Mouse (Mus musculus) midbrain, embryonic 11.5 days (tissue): ENCODE results near the gene Akap2. TPM values are rescaled to one million over a fixed set of nuclear protein-coding genes. Genes with fewer than 3 reads are reported as not detected.

Source experiments
- ATAC-seq: fragments of 200-750 bp; cut with Nextera tagmentation; 2 replicates; pipeline ENCODE4 v1.8.0; 2017; ENCODE audit warnings: moderate TSS enrichment, moderate library complexity; ENCODE audit not compliant: low FRiP score
- DNase-seq: peaks from one replicate; pipeline ENCODE4 v3.0.0; 2015; ENCODE audit warnings: low spot score; ENCODE audit errors: missing footprints
- H3K27ac ChIP-seq: fragments of 300-500 bp; sonication (generic); 2 replicates; pipeline ENCODE4 v1.5.1; 2014; ENCODE audit warnings: low read depth, low read length
- H3K27me3 ChIP-seq: fragments of 300-500 bp; sonication (generic); 2 replicates; pipeline ENCODE4 v1.6.1; 2014; ENCODE audit warnings: mild to moderate bottlenecking, low read length, moderate library complexity, mixed read lengths; ENCODE audit not compliant: control insufficient read depth, insufficient read depth
- H3K36me3 ChIP-seq: fragments of 300-500 bp; sonication (generic); 2 replicates; pipeline ENCODE4 v1.6.1; 2014; ENCODE audit warnings: mild to moderate bottlenecking, low read length, moderate library complexity, mixed read lengths; ENCODE audit not compliant: control insufficient read depth, insufficient read depth
- H3K4me1 ChIP-seq: fragments of 300-500 bp; sonication (generic); 2 replicates; pipeline ENCODE4 v1.6.1; 2014; ENCODE audit warnings: low read length; ENCODE audit not compliant: control insufficient read depth, insufficient read depth
- H3K4me2 ChIP-seq: fragments of 300-500 bp; sonication (generic); 2 replicates; pipeline ENCODE4 v1.6.1; 2014; ENCODE audit warnings: mild to moderate bottlenecking, moderate library complexity
- H3K4me3 ChIP-seq: fragments of 300-500 bp; sonication (generic); 2 replicates; pipeline ENCODE4 v1.5.1; 2014; ENCODE audit warnings: low read depth, low read length
- H3K9ac ChIP-seq: fragments of 300-500 bp; sonication (generic); 2 replicates; pipeline ENCODE4 v1.6.1; 2014; ENCODE audit warnings: low read length
- H3K9me3 ChIP-seq: fragments of 300-500 bp; sonication (generic); 2 replicates; pipeline ENCODE4 v1.6.1; 2016; ENCODE audit warnings: low read length; ENCODE audit not compliant: control insufficient read depth
- WGBS: fragments of 180-500 bp; shearing (Covaris S2); extraction: QIAGEN DNeasy Blood & Tissue Kit; methylation state at CpG from one replicate; pipeline ENCODE4 v1.1.7; 2014; 5-methylcytosine and 5-hydroxymethylcytosine counted together
- polyA plus RNA-seq: library from polyadenylated mRNA; unstranded; fragments of >200 nt; fragmentation: Nextera tagmentation; extraction: Ambion mirVana; gene quantifications from 2 replicates; pipeline ENCODE4 v1.2.1, GENCODE M21; 2014

The Akap2 gene
- polyA plus RNA-seq, 1 experiment from 2014 or later = 17.9 TPM

GRCm38 (mm10) chr4:57804902-57805301, 87.4 kb downstream of the Akap2 start:
- no peak overlapping the region for H3K9ac ChIP-seq
- WGBS = 89% methylated on average over 6 of the region's 6 CpGs
- no peak overlapping the region for H3K4me3 ChIP-seq
- H3K9me3 ChIP-seq = no peaks in the 10 kb centered on the region
- H3K36me3 ChIP-seq = no peaks in the 10 kb centered on the region
- no peak overlapping the region for H3K27ac ChIP-seq
- no peak overlapping the region for H3K4me2 ChIP-seq
- no peak for ATAC-seq
- DNase-seq = no peak
- no peaks in the 10 kb centered on the region for H3K27me3 ChIP-seq
- H3K4me1 ChIP-seq = no peaks in the 10 kb centered on the region

GRCm38 (mm10) chr4:57809449-57809848, 92.0 kb downstream of the Akap2 start:
- 88% methylated on average over 4 of the region's 4 CpGs for WGBS
- H3K4me2 ChIP-seq = no peak overlapping the region
- no peaks in the 10 kb centered on the region for H3K9me3 ChIP-seq
- H3K4me3 ChIP-seq = no peak overlapping the region
- DNase-seq (no peak), ATAC-seq (no peak)
- H3K4me1 ChIP-seq = no peaks in the 10 kb centered on the region
- no peaks in the 10 kb centered on the region for H3K36me3 ChIP-seq
- no peak overlapping the region for H3K27ac ChIP-seq
- no peaks in the 10 kb centered on the region for H3K27me3 ChIP-seq
- no peak overlapping the region for H3K9ac ChIP-seq

GRCm38 (mm10) chr4:57812075-57812474, 94.6 kb downstream of the Akap2 start:
- Histone ChIP-seq H3K36me3 (no peaks in the 10 kb centered on the region), H3K4me1 (no peaks in the 10 kb centered on the region), H3K9ac (no peak overlapping the region), H3K27ac (no peak overlapping the region), H3K4me3 (no peak overlapping the region), H3K9me3 (no peaks in the 10 kb centered on the region), H3K4me2 (no peak overlapping the region), H3K27me3 (no peaks in the 10 kb centered on the region)
- WGBS = 93% methylated on average over 1 of the region's 1 CpGs
- DNase-seq = no peak
- no peak for ATAC-seq

- H3K4me3 ChIP-seq = no peak overlapping the region
- no peak overlapping the region for H3K27ac ChIP-seq
- H3K36me3 ChIP-seq = no peaks in the 10 kb centered on the region
- no peaks in the 10 kb centered on the region for H3K27me3 ChIP-seq
- no peak overlapping the region for H3K4me2 ChIP-seq
- no peaks in the 10 kb centered on the region for H3K4me1 ChIP-seq
- ATAC-seq (no peak), DNase-seq (no peak)
- H3K9me3 ChIP-seq = no peaks in the 10 kb centered on the region
- 66% methylated on average over 7 of the region's 7 CpGs for WGBS
- H3K9ac ChIP-seq = no peak overlapping the region
Measured at GRCm38 (mm10) chr4:57812916-57813575, 95.6 kb downstream of the Akap2 start.

GRCm38 (mm10) chr4:57813576-57813945, 96.1 kb downstream of the Akap2 start:
- Histone ChIP-seq H3K9me3 (no peaks in the 10 kb centered on the region), H3K4me3 (no peak overlapping the region), H3K27ac (no peak overlapping the region), H3K4me1 (no peaks in the 10 kb centered on the region), H3K9ac (no peak overlapping the region), H3K36me3 (no peaks in the 10 kb centered on the region), H3K27me3 (no peaks in the 10 kb centered on the region), H3K4me2 (no peak overlapping the region)
- DNase-seq (no peak), ATAC-seq (no peak)
- WGBS = 91% methylated on average over 4 of the region's 4 CpGs

GRCm38 (mm10) chr4:57815355-57815754, 97.9 kb downstream of the Akap2 start:
- Histone ChIP-seq H3K4me1 (no peaks in the 10 kb centered on the region), H3K27me3 (no peaks in the 10 kb centered on the region), H3K4me3 (no peak overlapping the region), H3K4me2 (no peak overlapping the region), H3K27ac (no peak overlapping the region), H3K9me3 (no peaks in the 10 kb centered on the region; the same call in 1 of the 2 replicates), H3K9ac (no peak overlapping the region), H3K36me3 (no peaks in the 10 kb centered on the region)
- no peak for DNase-seq
- ATAC-seq = no peak
- WGBS = 90% methylated on average over 2 of the region's 2 CpGs

- H3K4me1 ChIP-seq = no peaks in the 10 kb centered on the region
- no peak overlapping the region for H3K27ac ChIP-seq
- no peak overlapping the region for H3K9ac ChIP-seq
- no peak for ATAC-seq
- no peaks in the 10 kb centered on the region; the same call in 1 of the 2 replicates for H3K9me3 ChIP-seq
- H3K4me3 ChIP-seq = no peak overlapping the region
- H3K27me3 ChIP-seq = peaks cover 4% of the 10 kb centered on the region
- DNase-seq = no peak
- 92% methylated on average over 8 of the region's 8 CpGs for WGBS
- H3K36me3 ChIP-seq = no peaks in the 10 kb centered on the region
- H3K4me2 ChIP-seq = no peak overlapping the region
Measured at GRCm38 (mm10) chr4:57816146-57816545, 98.7 kb downstream of the Akap2 start.

- no peak for ATAC-seq
- Histone ChIP-seq H3K9ac (no peak overlapping the region), H3K9me3 (no peaks in the 10 kb centered on the region; the same call in 1 of the 2 replicates), H3K36me3 (no peaks in the 10 kb centered on the region), H3K4me2 (no peak overlapping the region), H3K4me1 (peaks cover 22% of the 10 kb centered on the region), H3K27ac (no peak overlapping the region), H3K27me3 (peaks cover 14% of the 10 kb centered on the region), H3K4me3 (no peak overlapping the region)
- WGBS = 85% methylated on average over 24 of the region's 24 CpGs
- DNase-seq = no peak
Measured at GRCm38 (mm10) chr4:57820839-57821374, 103.5 kb downstream of the Akap2 start.

GRCm38 (mm10) chr4:57821556-57822356, 104.3 kb downstream of the Akap2 start:
- no peaks in the 10 kb centered on the region; the same call in 1 of the 2 replicates for H3K9me3 ChIP-seq
- 18% methylated on average over 11 of the region's 11 CpGs for WGBS
- peaks cover 22% of the 10 kb centered on the region for H3K4me1 ChIP-seq
- DNase-seq (peak; percentile 86), ATAC-seq (no peak)
- H3K27ac ChIP-seq = no peak overlapping the region
- H3K4me2 ChIP-seq = peak overlapping the region; percentile 24; the same call in 1 of the 2 replicates
- peaks cover 22% of the 10 kb centered on the region for H3K27me3 ChIP-seq
- H3K36me3 ChIP-seq = no peaks in the 10 kb centered on the region
- no peak overlapping the region for H3K4me3 ChIP-seq
- 0 out of 2 replicates have a peak overlapping the region, but pooled peaks have one; percentile 26 for H3K9ac ChIP-seq
